Mouse (Mus musculus): ENCODE data around the gene Sowaha.

The Sowaha gene

GRCm38 (mm10) chr11:53479783-53480301, at the start of gene Sowaha, which contains the start of gene Gm9945:
Gene Sowaha (minus strand): TSS chr11:53480274.
Gene Gm9945 (plus strand): TSS chr11:53480166.
- peak in 1 of 2 experiments; percentile 70 for DNase-seq (ENCODE audit: low spot score in 2 of 2)

GRCm38 (mm10) chr11:53529253-53529557, 49.1 kb upstream of the Sowaha start:
- no peak for DNase-seq (ENCODE audit: low spot score in 2 of 2)

- DNase-seq (ENCODE audit: low spot score in 2 of 2), result no peak
Observed at GRCm38 (mm10) chr11:53528397-53529252, 48.6 kb upstream of the Sowaha start.

- DNase-seq (ENCODE audit: low spot score in 2 of 2), result no peak
Observed at GRCm38 (mm10) chr11:53525461-53525860, 45.4 kb upstream of the Sowaha start.

GRCm38 (mm10) chr11:53524905-53525304, 44.8 kb upstream of the Sowaha start:
- DNase-seq (ENCODE audit: low spot score in 2 of 2), result peak; percentile 40 to 76

- DNase-seq (ENCODE audit: low spot score in 2 of 2), result no peak
Observed at GRCm38 (mm10) chr11:53523545-53524405, 43.7 kb upstream of the Sowaha start.

GRCm38 (mm10) chr11:53522930-53523329, 42.9 kb upstream of the Sowaha start:
- no peak for DNase-seq (ENCODE audit: low spot score in 2 of 2)

GRCm38 (mm10) chr11:53522362-53522761, 42.3 kb upstream of the Sowaha start:
- no peak for DNase-seq (ENCODE audit: low spot score in 2 of 2)

- DNase-seq (ENCODE audit: low spot score in 2 of 2), result peak in 1 of 2 experiments; percentile 31
Observed at GRCm38 (mm10) chr11:53521821-53522131, 41.7 kb upstream of the Sowaha start.

GRCm38 (mm10) chr11:53521120-53521820, 41.2 kb upstream of the Sowaha start:
- no peak for DNase-seq (ENCODE audit: low spot score in 2 of 2)

GRCm38 (mm10) chr11:53520122-53520978, 40.3 kb upstream of the Sowaha start:
- peak; percentile 70 to 75 for DNase-seq (ENCODE audit: low spot score in 2 of 2)

- DNase-seq (ENCODE audit: low spot score in 2 of 2), result peak; percentile 65 to 84
Observed at GRCm38 (mm10) chr11:53519207-53520121, 39.4 kb upstream of the Sowaha start, which contains the start of gene Sept8. Gene Sept8 (plus strand): TSS chr11:53519257.

- DNase-seq (ENCODE audit: low spot score in 2 of 2), result peak in 1 of 2 experiments; percentile 52
Observed at GRCm38 (mm10) chr11:53518759-53519158, 38.7 kb upstream of the Sowaha start.

- DNase-seq (ENCODE audit: low spot score in 2 of 2), result peak in 1 of 2 experiments; percentile 28
Observed at GRCm38 (mm10) chr11:53516775-53517627, 36.9 kb upstream of the Sowaha start.

- DNase-seq (ENCODE audit: low spot score in 2 of 2), result no peak
Observed at GRCm38 (mm10) chr11:53510351-53510750, 30.3 kb upstream of the Sowaha start.

- DNase-seq (ENCODE audit: low spot score in 2 of 2), result no peak
Observed at GRCm38 (mm10) chr11:53508591-53508990, 28.5 kb upstream of the Sowaha start.

- DNase-seq (ENCODE audit: low spot score in 2 of 2), result no peak
Observed at GRCm38 (mm10) chr11:53508152-53508551, 28.1 kb upstream of the Sowaha start.

GRCm38 (mm10) chr11:53507098-53507805, 27.2 kb upstream of the Sowaha start:
- no peak for DNase-seq (ENCODE audit: low spot score in 2 of 2)

Measured in spleen, postnatal 4 days (tissue).